Mouse (Mus musculus): ENCODE data around the gene Dusp1. TPM values are rescaled to one million over a fixed set of nuclear protein-coding genes. Genes with fewer than 3 reads are reported as not detected.

The Dusp1 gene
- 27.7 and 33.1 TPM in 2 replicates for polyA plus RNA-seq (2015; fragmentation: Nextera tagmentation; extraction: Ambion mirVana)

DNA sequence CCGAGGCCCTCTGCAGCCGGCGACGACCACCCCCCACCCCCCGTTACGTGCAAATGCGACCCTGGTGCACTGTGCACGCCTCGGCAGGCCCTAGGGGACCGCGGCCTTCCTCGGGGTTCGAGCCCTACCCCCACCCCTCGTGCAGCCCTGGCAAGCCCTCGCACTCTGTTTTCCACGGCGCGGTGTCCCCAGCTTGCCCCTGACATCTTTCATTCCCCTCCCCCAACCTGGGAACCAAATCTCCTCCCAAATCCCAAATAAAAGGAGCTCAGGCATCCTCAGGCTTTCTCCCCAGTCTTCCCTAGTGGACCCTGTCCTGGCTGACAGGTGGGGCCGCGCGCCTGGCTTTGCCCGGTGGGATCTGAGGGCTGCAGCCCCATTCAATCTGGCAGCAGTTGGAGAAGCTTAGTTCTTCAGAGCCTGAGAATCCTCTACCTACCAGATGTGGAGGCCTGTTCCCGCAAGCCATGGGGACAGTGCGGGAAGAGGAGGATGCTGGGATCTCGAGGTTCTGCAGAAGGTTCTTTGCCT, at the start of gene Dusp1:
Gene Dusp1, minus strand, starts transcription at position 478 of the 531 bp plus-strand sequence.
- Histone ChIP-seq H3K9me3 (ENCODE audit: control insufficient read depth, low read length) (no peaks in the 10 kb centered on the region), H3K9ac (ENCODE audit: low read length) (peak within 1 kb of the TSS; percentile 81), H3K36me3 (ENCODE audit: control insufficient read depth, insufficient read depth, low read length) (no peaks in the 10 kb centered on the region), H3K4me3 (ENCODE audit: low read depth, low read length) (peak within 1 kb of the TSS; percentile 76), H3K4me1 (replicated peaks; ENCODE audit: control insufficient read depth, insufficient read depth) (peaks cover 8% of the 10 kb centered on the region), H3K27ac (replicated peaks) (peak within 1 kb of the TSS; percentile 2), H3K4me2 (replicated peaks; ENCODE audit: low read depth) (peak within 1 kb of the TSS; percentile 92), H3K27me3 (ENCODE audit: control insufficient read depth, insufficient read depth, low read length) (no peaks in the 10 kb centered on the region)
- under 1% methylated on average over 21 of the region's 25 CpGs for WGBS
- no peak for DNase-seq (ENCODE audit: low spot score)
- peak; percentile 51 for ATAC-seq (ENCODE audit: low FRiP score, low TSS enrichment)
- no peak for TF ChIP-seq EP300 (optimal IDR thresholded peaks at IDR 0.05)
- no peak for TF ChIP-seq CTCF (IDR thresholded peaks at IDR 0.05; ENCODE audit: low read depth)

DNA sequence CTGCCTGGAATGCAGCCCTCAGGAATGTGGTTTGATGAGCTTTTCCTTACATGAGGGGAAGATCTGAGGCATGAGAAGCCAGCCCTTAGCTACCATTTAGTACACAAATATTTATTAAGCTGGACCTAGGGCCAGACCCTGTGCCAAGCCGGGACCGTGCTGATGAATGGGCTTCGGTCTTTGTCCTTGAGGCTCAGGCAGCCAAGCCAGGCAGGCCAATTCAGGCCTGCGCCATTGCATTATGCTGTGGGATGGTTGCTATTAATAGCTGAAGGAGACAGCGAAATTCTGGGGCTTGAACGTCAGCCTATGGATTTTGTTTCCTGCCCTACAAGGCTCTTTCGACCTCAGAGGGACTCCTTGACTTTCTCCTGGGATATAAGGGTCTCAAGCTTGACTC, 49.4 kb upstream of the Dusp1 start:
- Histone ChIP-seq H3K27ac (replicated peaks) (peak overlapping the region; percentile 91), H3K4me1 (replicated peaks; ENCODE audit: control insufficient read depth, insufficient read depth) (peaks cover 10% of the 10 kb centered on the region), H3K36me3 (ENCODE audit: control insufficient read depth, insufficient read depth, low read length) (peaks cover 3% of the 10 kb centered on the region; the same call in 1 of the 2 replicates), H3K4me3 (ENCODE audit: low read depth, low read length) (no peak overlapping the region), H3K4me2 (replicated peaks; ENCODE audit: low read depth) (no peak overlapping the region), H3K9me3 (ENCODE audit: control insufficient read depth, low read length) (no peaks in the 10 kb centered on the region), H3K9ac (ENCODE audit: low read length) (no peak overlapping the region), H3K27me3 (ENCODE audit: control insufficient read depth, insufficient read depth, low read length) (no peaks in the 10 kb centered on the region)
- WGBS: 29% methylated on average over 7 of the region's 7 CpGs
- no peak; the same call in 1 of the 2 replicates for ATAC-seq (ENCODE audit: low FRiP score, low TSS enrichment)
- DNase-seq (ENCODE audit: low spot score): no peak
- TF ChIP-seq CTCF (IDR thresholded peaks at IDR 0.05; ENCODE audit: low read depth) (no peak), EP300 (optimal IDR thresholded peaks at IDR 0.05) (peak; percentile 31)

- WGBS: 87% methylated on average over 8 of the region's 8 CpGs
These were observed 47.9 kb upstream of the Dusp1 start for GRCm38 (mm10) chr17:26609820-26610219.

DNA sequence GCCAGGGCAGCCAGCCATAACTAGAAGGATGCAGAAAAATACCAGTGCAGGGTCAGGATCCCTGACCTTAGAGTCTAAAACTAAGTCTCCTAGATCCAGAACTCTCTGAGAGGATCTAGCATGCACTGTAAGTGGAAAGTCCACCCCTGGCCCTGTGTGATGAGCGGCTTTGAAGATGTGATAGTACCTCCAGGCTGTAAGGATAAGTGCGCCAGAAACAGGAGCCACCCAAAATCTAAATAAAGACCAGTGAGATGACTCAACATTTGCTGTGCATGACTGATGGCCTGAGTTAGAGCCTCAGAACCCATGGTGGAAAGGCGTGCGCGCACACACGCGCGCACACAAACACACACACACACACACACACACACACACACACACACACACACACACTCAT, 46.9 kb upstream of the Dusp1 start:
- DNase-seq (ENCODE audit: low spot score) (no peak), ATAC-seq (ENCODE audit: low FRiP score, low TSS enrichment) (peak; percentile 53)
- no peak for TF ChIP-seq EP300 (optimal IDR thresholded peaks at IDR 0.05)
- no peak for TF ChIP-seq CTCF (IDR thresholded peaks at IDR 0.05; ENCODE audit: low read depth)
- H3K27me3 ChIP-seq (ENCODE audit: control insufficient read depth, insufficient read depth, low read length): no peaks in the 10 kb centered on the region
- no peak overlapping the region for H3K4me2 ChIP-seq (replicated peaks; ENCODE audit: low read depth)
- H3K27ac ChIP-seq (replicated peaks): no peak overlapping the region
- H3K9ac ChIP-seq (ENCODE audit: low read length): no peak overlapping the region
- H3K4me3 ChIP-seq (ENCODE audit: low read depth, low read length): no peak overlapping the region
- no peaks in the 10 kb centered on the region for H3K9me3 ChIP-seq (ENCODE audit: control insufficient read depth, low read length)
- H3K4me1 ChIP-seq (replicated peaks; ENCODE audit: control insufficient read depth, insufficient read depth): peaks cover 10% of the 10 kb centered on the region
- no peaks in the 10 kb centered on the region; the same call in 1 of the 2 replicates for H3K36me3 ChIP-seq (ENCODE audit: control insufficient read depth, insufficient read depth, low read length)
- 67% methylated on average over 8 of the region's 8 CpGs for WGBS

More at GRCm38 (mm10) chr17:26609820-26610219, 47.9 kb upstream of the Dusp1 start:
- DNase-seq (ENCODE audit: low spot score) (no peak), ATAC-seq (ENCODE audit: low FRiP score, low TSS enrichment) (no peak)
- TF ChIP-seq EP300 (optimal IDR thresholded peaks at IDR 0.05) (no peak), CTCF (IDR thresholded peaks at IDR 0.05; ENCODE audit: low read depth) (no peak)
- Histone ChIP-seq H3K4me1 (replicated peaks; ENCODE audit: control insufficient read depth, insufficient read depth) (peaks cover 10% of the 10 kb centered on the region), H3K27ac (replicated peaks) (peak overlapping the region; percentile 91), H3K36me3 (ENCODE audit: control insufficient read depth, insufficient read depth, low read length) (peaks cover 1% of the 10 kb centered on the region; the same call in 1 of the 2 replicates), H3K27me3 (ENCODE audit: control insufficient read depth, insufficient read depth, low read length) (no peaks in the 10 kb centered on the region), H3K9me3 (ENCODE audit: control insufficient read depth, low read length) (no peaks in the 10 kb centered on the region), H3K4me3 (ENCODE audit: low read depth, low read length) (no peak overlapping the region), H3K9ac (ENCODE audit: low read length) (no peak overlapping the region), H3K4me2 (replicated peaks; ENCODE audit: low read depth) (no peak overlapping the region)

- DNase-seq (ENCODE audit: low spot score): no peak
- 65% methylated on average over 3 of the region's 3 CpGs for WGBS
- Histone ChIP-seq H3K4me2 (replicated peaks; ENCODE audit: low read depth) (no peak overlapping the region), H3K9me3 (ENCODE audit: control insufficient read depth, low read length) (no peaks in the 10 kb centered on the region), H3K4me3 (ENCODE audit: low read depth, low read length) (no peak overlapping the region), H3K4me1 (replicated peaks; ENCODE audit: control insufficient read depth, insufficient read depth) (peaks cover 10% of the 10 kb centered on the region), H3K9ac (ENCODE audit: low read length) (no peak overlapping the region), H3K27ac (replicated peaks) (no peak overlapping the region; the same call in 1 of the 2 replicates), H3K27me3 (ENCODE audit: control insufficient read depth, insufficient read depth, low read length) (no peaks in the 10 kb centered on the region), H3K36me3 (ENCODE audit: control insufficient read depth, insufficient read depth, low read length) (no peaks in the 10 kb centered on the region; the same call in 1 of the 2 replicates)
- no peak for ATAC-seq (ENCODE audit: low FRiP score, low TSS enrichment)
- TF ChIP-seq EP300 (optimal IDR thresholded peaks at IDR 0.05): no peak
- TF ChIP-seq CTCF (IDR thresholded peaks at IDR 0.05; ENCODE audit: low read depth): no peak
These were observed 46.4 kb upstream of the Dusp1 start for GRCm38 (mm10) chr17:26608348-26608747.

- no peak overlapping the region for H3K27ac ChIP-seq (replicated peaks)
- no peak for DNase-seq (ENCODE audit: low spot score)
- no peaks in the 10 kb centered on the region for H3K9me3 ChIP-seq (ENCODE audit: control insufficient read depth, low read length)
- H3K4me1 ChIP-seq (replicated peaks; ENCODE audit: control insufficient read depth, insufficient read depth): peaks cover 11% of the 10 kb centered on the region
- no peaks in the 10 kb centered on the region; the same call in 1 of the 2 replicates for H3K36me3 ChIP-seq (ENCODE audit: control insufficient read depth, insufficient read depth, low read length)
- H3K9ac ChIP-seq (ENCODE audit: low read length): no peak overlapping the region
- TF ChIP-seq CTCF (IDR thresholded peaks at IDR 0.05; ENCODE audit: low read depth) (no peak), EP300 (optimal IDR thresholded peaks at IDR 0.05) (no peak)
- ATAC-seq (ENCODE audit: low FRiP score, low TSS enrichment): no peak
- no peak overlapping the region for H3K4me3 ChIP-seq (ENCODE audit: low read depth, low read length)
- no peak overlapping the region for H3K4me2 ChIP-seq (replicated peaks; ENCODE audit: low read depth)
- 73% methylated on average over 2 of the region's 2 CpGs for WGBS
- H3K27me3 ChIP-seq (ENCODE audit: control insufficient read depth, insufficient read depth, low read length): no peaks in the 10 kb centered on the region
These were observed 44.6 kb upstream of the Dusp1 start for GRCm38 (mm10) chr17:26606516-26606915.

Measured in stomach, postnatal 0 days (tissue).